Mouse (Mus musculus): ENCODE data around the gene Pheta2.

DNA sequence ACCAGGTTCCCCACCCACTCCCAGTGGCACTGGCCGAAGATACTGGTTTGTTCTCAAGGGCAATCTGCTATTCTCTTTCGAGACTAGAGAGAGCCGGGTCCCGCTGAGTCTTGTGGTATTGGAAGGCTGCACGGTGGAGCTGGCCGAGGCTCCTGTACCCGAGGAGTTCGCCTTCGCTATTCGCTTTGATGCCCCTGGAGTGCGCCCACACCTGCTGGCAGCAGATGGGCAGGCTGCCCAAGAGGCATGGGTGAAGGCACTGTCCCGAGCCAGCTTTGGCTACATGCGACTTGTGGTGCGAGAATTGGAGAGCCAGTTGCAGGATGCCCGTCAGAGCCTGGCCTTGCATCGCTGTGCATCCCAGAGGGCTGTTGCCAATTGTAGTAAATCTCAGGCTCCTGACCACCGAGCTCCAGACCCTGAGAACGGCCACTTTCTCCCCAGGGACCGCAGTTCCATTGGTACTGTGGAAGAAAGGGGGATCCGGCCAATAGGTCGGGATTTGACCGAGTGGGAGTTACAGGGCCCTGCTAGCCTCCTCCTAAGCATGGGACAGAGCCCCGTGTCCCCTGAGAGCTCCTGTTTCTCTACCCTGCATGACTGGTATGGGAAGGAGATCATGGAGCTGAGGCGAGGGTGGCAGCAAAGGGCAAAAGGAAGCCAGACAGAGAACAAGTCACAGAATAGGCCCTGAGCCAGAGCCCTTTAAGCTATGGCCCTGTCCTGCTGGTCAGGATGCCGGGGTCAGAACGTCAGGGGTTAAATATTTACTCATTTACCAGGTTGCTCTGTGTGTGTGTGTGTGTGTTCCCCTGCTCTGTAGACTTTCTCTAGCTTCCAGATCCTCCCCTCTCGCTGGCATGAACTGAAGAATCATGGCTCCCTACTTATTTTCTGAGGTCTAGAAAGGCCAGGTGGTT lies 4.9 kb downstream of the Pheta2 start:
- TF ChIP-seq CTCF (IDR thresholded peaks at IDR 0.05; ENCODE audit: insufficient read depth, low read depth, low read length) (no peak), POLR2A (IDR thresholded peaks at IDR 0.05; ENCODE audit: insufficient read depth, low read depth, low read length) (no peak)
